Mouse (Mus musculus) small intestine, adult 2 months (tissue): Measurements from ENCODE around the gene Rpa1.

ENCODE experiments used
- CTCF ChIP-seq: fragments of 200-500 bp; IDR thresholded peaks from 2 replicates; pipeline ENCODE4 v1.5.1; 2012; ENCODE audit warnings: low read depth, mild to moderate bottlenecking, control low read depth, inconsistent platforms, low read length, moderate library complexity, mixed read lengths; ENCODE audit not compliant: insufficient replicate concordance, insufficient read length; ENCODE audit errors: extremely low read depth
- POLR2A ChIP-seq: fragments of 200-500 bp; IDR thresholded peaks from 2 replicates; pipeline ENCODE4 v1.6.1; 2012; ENCODE audit warnings: low read depth, mild to moderate bottlenecking, control low read depth, inconsistent platforms, low read length, moderate library complexity

GRCm38 (mm10) chr11:75346556-75347187, 1.5 kb downstream of the Rpa1 start:
- TF ChIP-seq CTCF (no peak), POLR2A (no peak)
